Mouse (Mus musculus) retina, embryonic 14.5 days (tissue): ENCODE measurements around the gene Calr.

Experiments used
- DNase-seq: peaks from one replicate; pipeline ENCODE4 v3.0.0-alpha.2; 2015; ENCODE audit warnings: low spot score

Calr gene

GRCm38 (mm10) chr8:84815547-84815946 is 31.2 kb downstream of the Calr start:
- DNase-seq: peak; percentile 97

GRCm38 (mm10) chr8:84814555-84815441 is 31.9 kb downstream of the Calr start:
- DNase-seq: no peak

- no peak for DNase-seq
These were observed 32.5 kb downstream of the Calr start for GRCm38 (mm10) chr8:84814240-84814554.

GRCm38 (mm10) chr8:84813830-84814229 is 32.9 kb downstream of the Calr start:
- DNase-seq: no peak

- DNase-seq: peak; percentile 91
These were observed 33.7 kb downstream of the Calr start for GRCm38 (mm10) chr8:84813059-84813458.

GRCm38 (mm10) chr8:84811303-84811702 is 35.4 kb downstream of the Calr start:
- DNase-seq: no peak

- peak; percentile 94 for DNase-seq
These were observed 35.8 kb downstream of the Calr start for GRCm38 (mm10) chr8:84810896-84811295.

- DNase-seq: no peak
These were observed 36.8 kb downstream of the Calr start for GRCm38 (mm10) chr8:84809941-84810280.

- no peak for DNase-seq
These were observed 37.4 kb downstream of the Calr start for GRCm38 (mm10) chr8:84809109-84809940.

GRCm38 (mm10) chr8:84806031-84806430 is 40.7 kb downstream of the Calr start:
- DNase-seq: no peak

GRCm38 (mm10) chr8:84799999-84800831 is 46.5 kb downstream of the Calr start, which contains the start of gene Nfix:
TSS of gene Nfix (minus strand) at chr8:84800344.
- DNase-seq: no peak

GRCm38 (mm10) chr8:84799136-84799931 is 47.4 kb downstream of the Calr start:
- no peak for DNase-seq

- DNase-seq: no peak
These were observed 48.1 kb downstream of the Calr start for GRCm38 (mm10) chr8:84798446-84799135.

- DNase-seq: no peak
These were observed 48.8 kb downstream of the Calr start for GRCm38 (mm10) chr8:84797971-84798370.

GRCm38 (mm10) chr8:84797256-84797797 is 49.4 kb downstream of the Calr start:
- no peak for DNase-seq

GRCm38 (mm10) chr8:84794486-84794885 is 52.2 kb downstream of the Calr start:
- DNase-seq: no peak

- no peak for DNase-seq
These were observed 52.8 kb downstream of the Calr start for GRCm38 (mm10) chr8:84793791-84794485.

- DNase-seq: no peak
These were observed 53.6 kb downstream of the Calr start for GRCm38 (mm10) chr8:84793134-84793533.

- DNase-seq: no peak
These were observed 54.2 kb downstream of the Calr start for GRCm38 (mm10) chr8:84792429-84792947.
